ENCODE assay signal across 8 mouse cellular contexts in genomic region chr10:79716254-79716987, GRCm38 (mm10). TPM values are rescaled to one million over a fixed set of nuclear protein-coding genes. Genes with fewer than 3 reads are reported as not detected.
A peak's percentile ranks its signal among the peaks of the same experiment; 100 is the strongest.
DNase-seq lines count a peak whose midpoint lies in the region; ATAC-seq and TF ChIP-seq lines count a peak whose summit lies in the region.

TSS of gene Hcn2 (plus strand) at chr10:79716634.

- peaks cover 41% of the 10 kb centered on the region for H3K27me3 ChIP-seq in lung, embryonic 14.5 days (ENCODE audit: insufficient read depth, low read length)
- H3K27me3 ChIP-seq in heart, embryonic 11.5 days (ENCODE audit: control insufficient read depth, insufficient read depth, low read length): peaks cover 52% of the 10 kb centered on the region

- no peak for TF ChIP-seq CTCF in lung, embryonic 14.5 days (IDR thresholded peaks at IDR 0.05; ENCODE audit: low read depth)
- TF ChIP-seq CTCF in olfactory bulb, adult 2 months (IDR thresholded peaks at IDR 0.05; ENCODE audit: insufficient read depth, low read depth, low read length): no peak

- DNase-seq in lung, embryonic 14.5 days: no peak
- DNase-seq in lung, postnatal 14 days: no peak
- peak; percentile 67 for DNase-seq in cerebellum, adult 8-10 months
- no peak for DNase-seq in left cerebral cortex, postnatal 14 days (ENCODE audit: low spot score in 2 of 2)
- DNase-seq in embryo, embryonic 10 days (ENCODE audit: low spot score): no peak
- no peak for DNase-seq in yolk sac, embryonic 10.5 days (ENCODE audit: low spot score)

- H3K9ac ChIP-seq in lung, embryonic 14.5 days: no peak within 1 kb of the TSS; the same call in 1 of the 2 replicates
- no peak within 1 kb of the TSS for H3K9ac ChIP-seq in heart, embryonic 11.5 days (ENCODE audit: low read depth, low read length)

- peak within 1 kb of the TSS; percentile 96 for H3K4me2 ChIP-seq in lung, embryonic 14.5 days
- peak within 1 kb of the TSS; percentile 99 for H3K4me2 ChIP-seq in heart, embryonic 11.5 days

- 1% methylated on average over 54 of the region's 91 CpGs for WGBS in lung, embryonic 14.5 days
- 5% methylated on average over 28 of the region's 91 CpGs for WGBS in heart, embryonic 11.5 days (ENCODE audit: insufficient replicate concordance)
- 3% methylated on average over 80 of the region's 91 CpGs for WGBS in olfactory bulb, adult 2 months

- intact Hi-C loops in left cerebral cortex, postnatal 14 days (cut with DNase I): no loop called here

- 0 out of 2 replicates have a peak, but pooled peaks cover 4% of the 10 kb centered on the region for H3K4me1 ChIP-seq in lung, embryonic 14.5 days (ENCODE audit: insufficient read depth)
- H3K4me1 ChIP-seq in heart, embryonic 11.5 days (ENCODE audit: control insufficient read depth, insufficient read depth, low read length): peaks cover 17% of the 10 kb centered on the region
- peaks cover 42% of the 10 kb centered on the region for H3K4me1 ChIP-seq in olfactory bulb, adult 2 months (ENCODE audit: control insufficient read depth, insufficient read depth, low read length)

- H3K36me3 ChIP-seq in lung, embryonic 14.5 days (ENCODE audit: insufficient read depth): peaks cover 9% of the 10 kb centered on the region
- H3K36me3 ChIP-seq in heart, embryonic 11.5 days (ENCODE audit: control insufficient read depth, insufficient read depth, low read length): peaks cover 6% of the 10 kb centered on the region

- no peak within 1 kb of the TSS for H3K27ac ChIP-seq in lung, embryonic 14.5 days (ENCODE audit: low read depth)
- H3K27ac ChIP-seq in heart, embryonic 11.5 days (ENCODE audit: low read depth, low read length): no peak within 1 kb of the TSS
- peak within 1 kb of the TSS; percentile 94 for H3K27ac ChIP-seq in olfactory bulb, adult 2 months (ENCODE audit: insufficient read depth, low read depth, low read length)

- peak; percentile 16; the same call in 1 of the 2 replicates for ATAC-seq in lung, embryonic 14.5 days (ENCODE audit: insufficient read depth)
- no peak for ATAC-seq in heart, embryonic 11.5 days (replicated peaks; ENCODE audit: insufficient number of reproducible peaks, low FRiP score, low TSS enrichment)

- 0 out of 2 replicates have a peak, but pooled peaks have one; percentile 15 for TF ChIP-seq POLR2A in olfactory bulb, adult 2 months (IDR thresholded peaks at IDR 0.05; ENCODE audit: insufficient read depth, low read depth, low read length)

- no peaks in the 10 kb centered on the region for H3K9me3 ChIP-seq in lung, embryonic 14.5 days (ENCODE audit: low read depth, low read length)
- H3K9me3 ChIP-seq in heart, embryonic 11.5 days (replicated peaks; ENCODE audit: control insufficient read depth, low read length): no peaks in the 10 kb centered on the region

- peak within 1 kb of the TSS; percentile 55 for H3K4me3 ChIP-seq in lung, embryonic 14.5 days (ENCODE audit: low read depth, low read length)
- peak within 1 kb of the TSS; percentile 63 for H3K4me3 ChIP-seq in heart, embryonic 11.5 days (ENCODE audit: low read depth, low read length)
- H3K4me3 ChIP-seq in olfactory bulb, adult 2 months (ENCODE audit: insufficient read depth, low read depth, low read length): peak within 1 kb of the TSS; percentile 84

RNA-seq across cellular contexts. Expression of gene Hcn2, which starts in this region (rescaled TPM):
- 0.14 TPM in 1 of 2 replicates, not detected in the other for polyA plus RNA-seq in lung, embryonic 14.5 days (2014; fragmentation: Nextera tagmentation; extraction: Ambion mirVana)
- polyA plus RNA-seq in heart, embryonic 11.5 days (2014; fragmentation: Nextera tagmentation; extraction: Ambion mirVana): 0.13 and 0.14 TPM in 2 replicates
- 10 to 100 TPM; 93.4 to 99.2 TPM for total RNA-seq in left cerebral cortex, postnatal 14 days (2021)
- not detected in 2 replicates for polyA plus RNA-seq in olfactory bulb, adult 2 months (2012; ENCODE audit: insufficient read depth, insufficient read length, low replicate concordance, missing spikeins)

Comparison
In these comparisons a context has a peak if more than half of its experiments do, and no peak if none do; other contexts are left out.
1. RNA of gene Hcn2 (polyA plus RNA-seq): not detected in olfactory bulb, adult 2 months; 0.13 to 0.14 TPM in heart, embryonic 11.5 days and 0.14 TPM in lung, embryonic 14.5 days; every median in the first group is over 10 times any median in the second.
2. Peak in ATAC-seq, H3K4me3 ChIP-seq and H3K4me2 ChIP-seq in lung, embryonic 14.5 days; RNA of the gene not detected or under 1 TPM.
3. Peak in every context shown above with its lines, with median percentiles within 50 percentile points of each other: H3K4me3 ChIP-seq.